Mouse (Mus musculus) liver, adult 2 months (tissue): ENCODE measurements around the gene Sapcd1.

Source experiments
- CTCF ChIP-seq: fragments of 200-500 bp; IDR thresholded peaks from 2 replicates; pipeline ENCODE4 v1.5.1; 2011; ENCODE audit warnings: low read depth, low read length, control low read depth
- POLR2A ChIP-seq: fragments of 200-500 bp; IDR thresholded peaks from 2 replicates; pipeline ENCODE4 v1.6.1; 2011; ENCODE audit warnings: low read length, control low read depth; ENCODE audit not compliant: insufficient read depth; ENCODE audit errors: extremely low read depth

DNA sequence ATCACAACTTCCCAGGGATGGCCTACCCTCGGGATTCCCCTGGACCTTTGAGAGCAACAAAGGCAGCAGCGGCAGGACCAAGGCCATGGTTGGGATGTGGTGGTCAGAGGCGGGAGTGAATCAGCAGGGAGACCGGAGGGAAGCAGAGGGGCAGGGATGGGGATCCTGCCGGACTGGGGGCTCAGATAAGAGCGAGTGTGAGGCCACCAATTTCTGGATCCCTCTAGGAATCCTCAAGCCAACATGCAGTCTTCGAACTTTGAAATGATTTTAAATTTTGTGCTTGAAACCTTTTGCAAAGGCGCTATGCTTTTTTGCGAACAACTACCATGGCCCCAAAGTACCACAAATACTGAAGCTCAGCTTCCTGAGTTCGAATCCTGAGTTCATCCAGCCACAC is 38.3 kb upstream of the Sapcd1 start, which contains the start of gene Mpig6b:
- TF ChIP-seq CTCF (no peak), POLR2A (no peak)
